Mouse (Mus musculus) G1E (cell line): ENCODE results near the gene Nktr. TPM values are rescaled to one million over a fixed set of nuclear protein-coding genes. Genes with fewer than 3 reads are reported as not detected.

Experiments used
- ATAC-seq: 2 replicates; pipeline ENCODE4 v1.8.0; 2016; ENCODE audit warnings: mild to moderate bottlenecking; ENCODE audit not compliant: insufficient number of reproducible peaks, poor library complexity, low FRiP score, severe bottlenecking; ENCODE audit errors: extremely low read depth
- DNase-seq: peaks from one replicate; pipeline ENCODE4 v3.0.0; 2012; ENCODE audit warnings: low spot score
- H3K27me3 ChIP-seq: 2 replicates; pipeline ENCODE4 v1.6.1; 2012; ENCODE audit warnings: mild to moderate bottlenecking, low read length, inconsistent platforms; ENCODE audit not compliant: insufficient read depth
- H3K36me3 ChIP-seq: replicated peaks from 2 replicates; pipeline ENCODE3; 2012; ENCODE audit warnings: mild to moderate bottlenecking, inconsistent platforms
- H3K4me1 ChIP-seq: 2 replicates; pipeline ENCODE4 v1.6.1; 2012; ENCODE audit warnings: low read depth, low read length, inconsistent platforms, mixed read lengths; ENCODE audit not compliant: insufficient read depth
- H3K4me3 ChIP-seq: 2 replicates; pipeline ENCODE4 v1.5.1; 2012; ENCODE audit warnings: low read depth, mild to moderate bottlenecking, inconsistent platforms, low read length, moderate library complexity, mixed read lengths
- H3K9me3 ChIP-seq: replicated peaks from 2 replicates; pipeline ENCODE4 v1.6.1; 2012; ENCODE audit warnings: inconsistent platforms
- CTCF ChIP-seq: IDR thresholded peaks from 2 replicates; pipeline ENCODE4 v1.5.1; 2012; ENCODE audit warnings: low read depth, low read length, inconsistent platforms, mixed read lengths
- GATA1 ChIP-seq: IDR thresholded peaks from 2 replicates; pipeline ENCODE4 v1.6.1; 2012; ENCODE audit warnings: borderline replicate concordance, low read length, inconsistent platforms, mixed read lengths
- GATA2 ChIP-seq: IDR thresholded peaks from 2 replicates; pipeline ENCODE4 v1.6.1; 2012; ENCODE audit warnings: low read depth, low read length, inconsistent platforms, borderline replicate concordance
- POLR2AphosphoS5 ChIP-seq: IDR thresholded peaks from 2 replicates; pipeline ENCODE4 v1.6.1; 2012; ENCODE audit warnings: low read depth, low read length, inconsistent platforms; ENCODE audit not compliant: insufficient replicate concordance
- TAL1 ChIP-seq: conservative IDR thresholded peaks from 2 replicates; pipeline ENCODE4 v1.6.1; 2012; ENCODE audit warnings: low read depth, low read length, inconsistent platforms, mixed read lengths
- polyA plus RNA-seq: library from polyadenylated mRNA; stranded (reverse); fragments of >175 nt; gene quantifications from 2 replicates; pipeline ENCODE4 v1.2.3, GENCODE M21; 2012
- total RNA-seq, 2 experiments: library from RNA; stranded (forward) in 1 of 2; stranded (reverse) in 1 of 2; fragments of 200-1000 nt in 1 of 2; fragments of >200 nt in 1 of 2; fragmentation: Nextera tagmentation in 1 of 2; gene quantifications; 2 replicates each; pipeline ENCODE4 v1.2.3; 2014 to 2017

Gene Nktr
- total and polyA plus RNA-seq, 3 experiments = 33.2 to 339 (median 135) TPM

GRCm38 (mm10) chr9:121759091-121760081 lies 40.4 kb downstream of the Nktr start, which contains the start of gene Zfp651:
Gene Zfp651, plus strand, starts transcription at chr9:121759330.
- peaks cover 59% of the 10 kb centered on the region for H3K27me3 ChIP-seq
- H3K36me3 ChIP-seq = peaks cover 44% of the 10 kb centered on the region
- no peak for TF ChIP-seq TAL1
- TF ChIP-seq POLR2AphosphoS5 = no peak
- no peak for TF ChIP-seq GATA2
- no peak for TF ChIP-seq GATA1
- TF ChIP-seq CTCF = no peak
- peak within 1 kb of the TSS; percentile 69 for H3K4me3 ChIP-seq
- DNase-seq (peak; percentile 53), ATAC-seq (no peak)
- no peaks in the 10 kb centered on the region for H3K9me3 ChIP-seq
- peaks cover 27% of the 10 kb centered on the region for H3K4me1 ChIP-seq

DNA sequence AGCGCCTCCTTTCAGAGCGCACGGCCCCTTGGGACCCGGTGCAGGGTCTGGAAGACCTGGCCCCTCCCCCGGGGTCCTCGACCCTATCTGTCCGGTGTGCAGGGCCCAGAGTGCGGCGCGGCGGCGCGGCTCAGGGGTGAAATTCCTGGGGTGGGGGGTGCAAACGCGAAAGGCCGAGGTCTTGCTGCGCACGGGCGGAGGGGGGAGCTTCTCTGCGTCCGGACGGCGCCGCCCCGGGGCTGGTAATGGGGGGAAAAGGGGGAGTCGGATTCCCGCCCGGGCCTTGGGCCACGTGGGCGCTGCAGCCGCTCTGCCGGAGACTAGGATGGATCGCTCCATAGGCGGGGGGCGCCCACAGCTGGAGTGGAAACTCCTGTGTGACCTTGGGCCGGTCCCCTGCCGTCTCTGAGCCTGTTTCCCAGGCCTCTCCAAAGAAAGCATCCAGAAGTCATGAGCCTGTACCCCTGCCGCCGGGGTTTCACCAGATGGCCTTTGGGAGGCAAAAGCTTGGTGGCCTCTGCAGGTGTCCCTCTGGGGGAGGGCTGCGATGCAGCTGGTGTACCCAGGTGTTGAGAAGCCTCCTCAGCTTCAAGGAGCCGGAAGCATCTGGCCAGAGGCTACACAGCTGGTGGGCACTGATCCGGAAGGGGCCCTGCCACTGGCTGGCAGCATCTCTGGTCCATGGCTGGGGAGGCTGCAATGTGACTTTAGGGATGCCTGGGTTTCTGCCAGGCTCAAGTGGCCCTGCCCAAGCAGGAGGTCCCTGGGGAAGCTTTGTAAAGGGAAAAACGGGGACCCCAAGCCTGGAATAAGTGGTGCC lies 41.5 kb downstream of the Nktr start:
- H3K27me3 ChIP-seq = peaks cover 62% of the 10 kb centered on the region

GRCm38 (mm10) chr9:121761091-121761665 lies 42.2 kb downstream of the Nktr start:
- Histone ChIP-seq H3K4me3 (no peak overlapping the region), H3K36me3 (peaks cover 27% of the 10 kb centered on the region)
- ATAC-seq = no peak

More for the DNA sequence above, 41.5 kb downstream of the Nktr start:
- Histone ChIP-seq H3K4me3 (peak overlapping the region; percentile 69; the same call in 1 of the 2 replicates), H3K4me1 (peaks cover 27% of the 10 kb centered on the region), H3K9me3 (no peaks in the 10 kb centered on the region), H3K36me3 (peaks cover 34% of the 10 kb centered on the region)
- TF ChIP-seq POLR2AphosphoS5 = no peak
- no peak for TF ChIP-seq TAL1
- TF ChIP-seq GATA2 = no peak
- no peak for TF ChIP-seq CTCF
- TF ChIP-seq GATA1 = no peak
- ATAC-seq (no peak), DNase-seq (no peak)

GRCm38 (mm10) chr9:121761787-121762186 lies 42.8 kb downstream of the Nktr start:
- Histone ChIP-seq H3K9me3 (no peaks in the 10 kb centered on the region), H3K27me3 (peaks cover 64% of the 10 kb centered on the region), H3K4me3 (no peak overlapping the region), H3K36me3 (peaks cover 22% of the 10 kb centered on the region), H3K4me1 (peaks cover 26% of the 10 kb centered on the region)
- DNase-seq (no peak), ATAC-seq (no peak)
- TF ChIP-seq TAL1 = no peak
- no peak for TF ChIP-seq CTCF
- no peak for TF ChIP-seq GATA2
- no peak for TF ChIP-seq POLR2AphosphoS5
- TF ChIP-seq GATA1 = no peak

More at GRCm38 (mm10) chr9:121761091-121761665, 42.2 kb downstream of the Nktr start:
- Histone ChIP-seq H3K4me1 (peaks cover 27% of the 10 kb centered on the region), H3K27me3 (peaks cover 64% of the 10 kb centered on the region), H3K9me3 (no peaks in the 10 kb centered on the region)
- DNase-seq = no peak
- TF ChIP-seq GATA1 (no peak), GATA2 (no peak), TAL1 (no peak), CTCF (no peak), POLR2AphosphoS5 (no peak)

GRCm38 (mm10) chr9:121762248-121762647 lies 43.3 kb downstream of the Nktr start:
- H3K4me1 ChIP-seq = peaks cover 25% of the 10 kb centered on the region
- ATAC-seq (no peak), DNase-seq (no peak)
- no peaks in the 10 kb centered on the region for H3K9me3 ChIP-seq
- H3K27me3 ChIP-seq = peaks cover 66% of the 10 kb centered on the region
- no peak overlapping the region for H3K4me3 ChIP-seq
- TF ChIP-seq TAL1 (no peak), CTCF (no peak), POLR2AphosphoS5 (no peak)
- H3K36me3 ChIP-seq = peaks cover 19% of the 10 kb centered on the region

DNA sequence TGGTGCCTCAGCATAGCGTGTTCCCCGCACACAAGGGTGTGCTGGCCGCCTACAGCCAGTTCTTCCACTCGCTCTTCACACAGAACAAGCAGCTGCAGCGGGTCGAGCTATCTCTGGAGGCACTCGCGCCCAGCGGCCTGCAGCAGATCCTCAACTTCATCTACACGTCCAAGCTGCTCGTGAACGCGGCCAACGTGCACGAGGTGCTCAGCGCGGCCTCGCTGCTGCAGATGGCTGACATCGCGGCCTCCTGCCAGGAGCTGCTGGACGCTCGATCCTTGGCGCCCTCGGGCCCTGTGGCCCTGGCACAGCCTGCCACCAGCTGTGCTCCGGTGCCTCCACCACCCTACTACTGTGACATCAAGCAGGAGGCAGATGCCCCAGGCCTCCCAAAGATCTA lies 43.8 kb downstream of the Nktr start:
- ATAC-seq = no peak
- 0 out of 2 replicates have a peak overlapping the region, but pooled peaks have one; percentile 1 for H3K4me3 ChIP-seq

More for the DNA sequence above, 43.8 kb downstream of the Nktr start:
- Histone ChIP-seq H3K9me3 (no peaks in the 10 kb centered on the region), H3K36me3 (peaks cover 13% of the 10 kb centered on the region), H3K4me1 (peaks cover 25% of the 10 kb centered on the region), H3K27me3 (peaks cover 69% of the 10 kb centered on the region)
- TF ChIP-seq POLR2AphosphoS5 (no peak), CTCF (no peak), TAL1 (no peak), GATA1 (no peak)
- DNase-seq = no peak
